Mouse (Mus musculus) heart, adult 18-20 months (tissue): ENCODE results near the gene Fus. TPM values are rescaled to one million over a fixed set of nuclear protein-coding genes. Genes with fewer than 3 reads are reported as not detected.

Experiments used
- total RNA-seq, 2 experiments: library from RNA; stranded (reverse); gene quantifications; 2 replicates each; pipeline ENCODE4 v1.2.3; 2021

The Fus gene
- total RNA-seq, 2 experiments from 2014 or later: 108 to 156 TPM

Other genes with a start within 250 kb of the Fus start
- not detected for gene Ctf2, start 235.3 kb upstream of the Fus start, total RNA-seq
- gene Fbxl19, start 222.9 kb upstream of the Fus start, total RNA-seq: 1 to 10 TPM; 3.3 to 4.0 TPM
- 10 to 100 TPM; 20.5 to 26.4 TPM for gene Orai3, start 197.6 kb upstream of the Fus start, total RNA-seq
- gene Setd1a, start 190.8 kb upstream of the Fus start, total RNA-seq: 10 to 100 TPM; 15.8 to 19.5 TPM
- gene Gm49388, start 181.8 kb upstream of the Fus start, total RNA-seq: 1 to 10 TPM; 2.5 to 2.6 TPM
- 10 to 100 TPM; 10.8 to 13.9 TPM for gene Hsd3b7, start 166.9 kb upstream of the Fus start, total RNA-seq
- gene Stx4a, start 143.2 kb upstream of the Fus start, total RNA-seq: 10 to 100 TPM; 66.5 to 67.0 TPM
- under 1 TPM; 0.30 to 0.72 TPM for gene Stx1b, start 142.9 kb upstream of the Fus start, total RNA-seq
- gene Zfp646, start 91.2 kb upstream of the Fus start, total RNA-seq: 10 to 100 TPM; 16.7 to 17.9 TPM
- gene Zfp668, start 90.6 kb upstream of the Fus start, total RNA-seq: 1 to 10 TPM; 3.4 to 4.1 TPM
- gene Prss53, start 76.5 kb upstream of the Fus start, total RNA-seq: 1 to 10 TPM in 1 of 2 experiments, under 1 TPM in 1; 0.52 to 1.3 TPM
- gene Gm21974, start 72.0 kb upstream of the Fus start, total RNA-seq: under 1 TPM in 1 of 2 experiments, not detected in 1; 0.27 TPM
- gene Vkorc1, start 71.8 kb upstream of the Fus start, total RNA-seq: 10 to 100 TPM; 19.3 to 20.8 TPM
- gene Bckdk, start 63.4 kb upstream of the Fus start, total RNA-seq: 100 to 1,000 TPM; 119 to 128 TPM
- 10 to 100 TPM; 14.1 to 14.6 TPM for gene Kat8, start 54.9 kb upstream of the Fus start, total RNA-seq
- gene Prss8, start 37.4 kb upstream of the Fus start, total RNA-seq: under 1 TPM in 1 of 2 experiments, not detected in 1; 0.26 TPM
- 1 to 10 TPM; 8.5 to 9.3 TPM for gene Prss36, start 20.7 kb upstream of the Fus start, total RNA-seq
- 10 to 100 TPM in 1 of 2 experiments, 1 to 10 TPM in 1; 9.0 to 10.5 TPM for gene Pycard, start 26.4 kb downstream of the Fus start, total RNA-seq
- gene Trim72, start 36.5 kb downstream of the Fus start, total RNA-seq: 100 to 1,000 TPM; 279 to 317 TPM
- 1 to 10 TPM; 5.4 to 6.0 TPM for gene Itgam, start 95.2 kb downstream of the Fus start, total RNA-seq
- not detected for gene Gm49368, start 95.2 kb downstream of the Fus start, total RNA-seq
- gene Itgax, start 162.1 kb downstream of the Fus start, total RNA-seq: under 1 TPM; 0.30 to 0.51 TPM
- not detected for gene Itgad, start 186.9 kb downstream of the Fus start, total RNA-seq
- gene Cox6a2, start 238.9 kb downstream of the Fus start, total RNA-seq: 1,000 to 10,000 TPM; 2,762 to 2,913 TPM